Mouse (Mus musculus) lung, adult 10 weeks (tissue): Measurements from ENCODE around the gene Otos. TPM values are rescaled to one million over a fixed set of nuclear protein-coding genes. Genes with fewer than 3 reads are reported as not detected.

Source experiments
- polyA plus RNA-seq: library from polyadenylated mRNA; stranded (reverse); fragments of 350-450 nt; fragmentation: Illumina TruSeq; extraction: RNeasy Lipid Tissue Mini Kit (QIAGEN cat#74804); gene quantifications from one replicate; pipeline ENCODE4 v1.2.3, GENCODE M21; 2014; ENCODE audit warnings: low read depth, low replicate concordance; ENCODE audit not compliant: insufficient read depth

The Otos gene
- polyA plus RNA-seq, result not detected

DNA sequence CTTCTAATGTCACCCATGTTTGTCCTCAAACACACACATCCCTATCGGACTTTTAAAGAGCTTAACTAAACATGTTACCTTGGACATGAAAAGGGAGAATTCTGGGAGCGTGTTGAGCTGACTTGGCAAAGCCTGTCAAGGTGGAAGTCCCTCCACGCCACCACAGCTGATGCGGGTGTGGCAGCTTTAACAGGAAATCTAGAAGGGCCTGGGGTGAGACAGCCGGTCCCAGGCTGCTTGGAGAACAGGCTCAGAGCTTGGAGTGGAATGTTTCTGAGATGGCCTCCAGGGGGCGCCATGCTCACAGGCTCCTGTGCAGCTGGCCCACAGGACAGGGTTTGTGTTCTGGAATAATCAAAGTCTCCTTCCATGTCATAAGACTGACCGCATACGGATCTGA, at the start of gene Otos:
TSS of gene Otos (minus strand) at position 169 of the 400 bp plus-strand sequence.

DNA sequence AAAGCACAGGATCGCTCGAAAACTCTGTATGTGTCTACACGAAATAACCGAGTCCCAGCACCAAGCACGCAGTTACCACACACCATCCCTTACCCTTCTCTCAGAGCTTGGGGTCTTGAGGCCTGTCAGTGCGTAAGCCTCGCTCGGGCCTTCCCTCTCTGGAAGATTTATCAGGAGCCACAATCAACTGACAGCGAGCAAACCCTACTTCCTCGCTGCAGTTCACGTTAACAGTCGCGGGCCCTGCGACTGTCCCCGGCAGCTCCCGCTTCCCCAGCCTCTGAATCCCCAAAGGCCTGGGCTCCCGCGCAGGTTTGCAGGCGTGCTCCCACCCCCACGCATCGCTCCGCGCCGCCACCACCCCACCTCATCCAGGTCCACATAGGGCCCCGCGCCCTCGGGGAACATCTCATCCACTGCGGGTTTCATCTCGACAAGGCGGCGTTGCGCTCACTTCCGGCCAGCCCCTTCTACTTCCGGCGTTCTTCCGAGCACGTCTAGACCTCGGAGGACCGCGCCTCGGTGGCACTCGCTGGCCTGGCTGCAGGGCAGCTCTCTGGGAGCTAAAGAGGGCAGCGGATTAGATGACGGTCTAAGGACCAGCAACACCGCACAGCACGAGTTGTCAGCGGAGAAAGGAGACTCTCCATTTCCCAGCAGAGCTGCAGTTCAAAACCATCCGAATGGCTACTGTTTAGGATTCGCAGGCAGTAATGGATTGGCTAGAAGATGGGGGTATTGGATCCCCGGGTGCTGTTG, 6.9 kb downstream of the Otos start, which contains the start of gene Cops9:
TSS of gene Cops9 (minus strand) at position 472 of the 759 bp plus-strand sequence.

GRCm38 (mm10) chr1:92617488-92617887, 31.2 kb downstream of the Otos start, which contains the start of gene Olfr12:
Gene Olfr12, plus strand, starts transcription at chr1:92617788.

DNA sequence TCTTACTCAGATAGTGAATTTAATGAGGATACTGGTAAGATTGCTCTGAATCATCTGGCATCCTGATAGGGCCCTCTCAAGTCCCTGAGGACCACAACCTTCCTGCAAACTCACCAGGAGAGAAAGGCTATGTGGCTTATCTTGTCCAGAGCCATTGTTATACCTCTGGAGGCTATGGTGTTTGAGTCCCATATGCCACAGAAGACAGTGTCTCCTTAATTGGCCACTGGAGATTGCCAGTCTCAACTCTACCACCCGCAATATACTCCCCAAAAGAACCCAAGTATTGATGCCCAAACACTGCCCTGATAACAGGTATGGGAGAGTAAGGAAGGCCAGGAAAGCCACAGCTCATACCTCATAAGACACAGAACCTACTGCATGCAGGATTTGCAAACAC, 43.2 kb downstream of the Otos start, which contains the start of gene Olfr1410:
TSS of gene Olfr1410 (plus strand) at position 301 of the 400 bp plus-strand sequence.

Other genes with a start within 250 kb of the Otos start
- gene Ndufa10, start 175.0 kb downstream of the Otos start, polyA plus RNA-seq, result 51.2 TPM
- gene Olfr1416, start 163.7 kb downstream of the Otos start, polyA plus RNA-seq, result not detected
- gene Olfr1415, start 152.7 kb downstream of the Otos start, polyA plus RNA-seq, result not detected
- gene Olfr1414, start 130.2 kb downstream of the Otos start, polyA plus RNA-seq, result not detected
- gene Olfr1413, start 77.5 kb downstream of the Otos start, polyA plus RNA-seq, result not detected
- not detected for gene Olfr1412, start 63.1 kb downstream of the Otos start, polyA plus RNA-seq
- not detected for gene Olfr1411, start 54.4 kb downstream of the Otos start, polyA plus RNA-seq
- gene Olfr1410, start 43.1 kb downstream of the Otos start, polyA plus RNA-seq, result not detected
- gene Olfr12, start 31.1 kb downstream of the Otos start, polyA plus RNA-seq, result not detected
- gene Cops9, start 6.9 kb downstream of the Otos start, polyA plus RNA-seq, result 368 TPM
- gene Gpc1, start 182.8 kb upstream of the Otos start, polyA plus RNA-seq, result 8.7 TPM